Mouse (Mus musculus): ENCODE measurements at regions not wholly inside any gene's neighbourhood (a gene's known extent, or its start where the extent isn't known, plus 50 kb on each side); places are given as distances from the start of the nearest gene placed in this dataset.

GRCm38 (mm10) chr2:117548273-117548672, 205.5 kb upstream of the Rasgrp1 start:
- TF ChIP-seq HCFC1 (IDR thresholded peaks at IDR 0.05; ENCODE audit: borderline replicate concordance, insufficient read depth, low read length) (no peak), ZC3H11A (IDR thresholded peaks at IDR 0.05; ENCODE audit: borderline replicate concordance, low read depth, low read length) (no peak), MAFK (IDR thresholded peaks at IDR 0.05; ENCODE audit: insufficient read depth, low read depth, low read length) (no peak), CHD2 (IDR thresholded peaks at IDR 0.05; ENCODE audit: low read depth, low read length) (no peak)
